Mouse (Mus musculus) c-Kit-positive CD71-positive TER-119-positive erythroid progenitor cells, embryonic 14.5 days (primary cell): Measurements from ENCODE around the gene Myo6.

Experiments used
- DNase-seq: peaks from one replicate; pipeline ENCODE4 v3.0.0-alpha.2; 2013; ENCODE audit warnings: low spot score

Gene Myo6

DNA sequence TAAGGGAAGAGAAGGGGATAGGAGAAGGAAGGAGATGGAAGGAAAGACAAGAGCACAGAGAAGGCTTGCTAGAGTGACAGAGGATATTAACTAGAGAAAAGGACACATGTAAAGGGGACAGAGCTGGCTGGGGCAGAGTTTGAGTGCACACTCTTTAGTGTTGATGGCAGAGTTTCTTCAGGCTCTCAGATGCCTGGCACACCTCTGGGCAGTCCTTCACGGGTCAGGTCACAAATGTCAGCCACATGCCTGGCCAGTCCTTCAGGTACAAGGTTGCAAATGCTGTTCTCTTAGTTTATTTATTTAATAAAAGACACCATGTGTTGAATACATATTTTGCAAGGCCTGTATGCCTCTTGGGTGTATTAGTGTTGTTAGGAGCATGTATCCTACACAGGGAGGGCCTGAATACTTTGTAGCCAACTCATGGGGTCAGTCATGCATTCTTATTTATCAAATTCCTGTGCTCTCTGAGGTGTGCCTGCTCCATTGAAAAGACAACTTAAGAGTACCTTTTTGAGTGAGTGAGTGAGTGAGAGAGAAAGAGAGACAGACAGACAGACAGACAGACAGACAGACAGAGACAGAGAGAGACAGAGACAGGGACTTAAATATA is 72.5 kb downstream of the Myo6 start:
- no peak for DNase-seq

DNA sequence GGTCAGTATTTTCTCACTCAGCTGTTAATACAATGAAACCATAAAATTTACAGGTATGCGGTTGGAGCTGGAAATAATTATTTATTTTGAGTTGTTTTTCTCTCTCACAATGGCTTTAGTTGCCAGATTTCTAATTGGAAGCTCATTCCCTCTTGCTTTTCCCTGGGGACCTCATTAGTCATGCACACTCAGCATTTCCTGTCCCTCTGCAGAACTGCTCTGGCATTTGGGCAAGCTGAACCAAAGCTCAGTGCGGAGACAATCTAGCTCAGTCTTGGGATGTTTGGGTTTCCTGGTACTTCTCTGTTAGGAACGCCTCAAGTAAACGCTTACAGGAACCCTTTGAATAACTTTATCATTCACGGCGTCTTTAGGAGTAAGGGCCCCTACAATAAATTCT is 76.9 kb downstream of the Myo6 start:
- no peak for DNase-seq

DNA sequence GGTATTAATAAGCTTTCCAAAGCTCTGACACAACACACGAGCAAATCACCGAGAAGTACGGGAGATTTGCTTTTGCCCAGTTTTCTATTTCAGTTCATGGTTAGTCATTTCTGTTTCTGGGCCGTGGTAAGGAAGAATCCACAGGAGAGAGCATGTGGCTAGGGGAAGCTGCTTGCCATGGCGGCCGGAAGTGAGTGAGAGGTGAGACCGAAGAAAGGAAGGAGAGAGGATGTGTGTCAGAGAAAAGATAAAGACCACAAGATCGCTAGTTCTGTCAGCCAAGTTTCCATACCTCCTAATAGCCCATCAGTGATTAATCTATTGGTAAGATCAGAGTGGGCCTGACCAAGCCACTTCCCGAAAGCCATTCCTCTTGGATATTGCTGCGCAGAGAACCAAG is 87.3 kb downstream of the Myo6 start:
- DNase-seq = no peak

DNA sequence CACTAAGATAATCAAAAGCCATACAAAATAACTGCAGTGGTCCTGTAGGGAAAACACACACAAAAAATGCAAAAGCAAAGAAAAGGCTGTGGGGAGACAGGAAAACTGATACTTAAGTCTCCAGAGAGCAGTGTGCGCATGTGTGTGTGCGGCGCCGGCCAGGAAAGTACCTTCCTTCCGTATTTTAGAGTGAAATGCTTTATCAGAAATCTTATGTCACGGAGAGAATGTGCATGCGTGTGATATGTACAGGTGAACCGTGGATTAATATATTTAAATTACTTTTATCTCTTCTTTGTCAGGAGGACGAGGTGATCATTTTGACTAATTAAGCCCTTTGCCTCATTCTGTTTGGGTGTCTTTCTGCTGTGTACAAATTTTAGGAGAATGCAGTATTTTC is 88.4 kb downstream of the Myo6 start:
- DNase-seq = peak; percentile 52

DNA sequence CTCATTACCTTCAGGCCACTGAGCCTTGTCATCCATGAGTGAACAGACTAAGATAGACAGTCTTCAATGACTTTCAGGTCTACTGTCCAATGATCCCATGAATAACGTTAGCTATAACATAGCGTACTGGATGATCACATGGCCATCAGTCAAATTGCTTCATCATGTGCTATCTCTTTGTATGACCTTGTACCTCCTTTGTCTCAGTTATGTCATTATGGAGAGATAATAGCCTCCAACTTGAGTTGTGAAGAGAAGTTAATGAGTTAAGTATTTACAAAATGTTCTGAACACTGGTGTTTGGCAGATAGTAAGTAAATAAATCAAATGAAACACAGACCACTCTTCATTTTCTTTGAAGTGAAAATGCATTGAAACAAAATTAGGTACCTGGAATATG is 91.7 kb downstream of the Myo6 start:
- no peak for DNase-seq

DNA sequence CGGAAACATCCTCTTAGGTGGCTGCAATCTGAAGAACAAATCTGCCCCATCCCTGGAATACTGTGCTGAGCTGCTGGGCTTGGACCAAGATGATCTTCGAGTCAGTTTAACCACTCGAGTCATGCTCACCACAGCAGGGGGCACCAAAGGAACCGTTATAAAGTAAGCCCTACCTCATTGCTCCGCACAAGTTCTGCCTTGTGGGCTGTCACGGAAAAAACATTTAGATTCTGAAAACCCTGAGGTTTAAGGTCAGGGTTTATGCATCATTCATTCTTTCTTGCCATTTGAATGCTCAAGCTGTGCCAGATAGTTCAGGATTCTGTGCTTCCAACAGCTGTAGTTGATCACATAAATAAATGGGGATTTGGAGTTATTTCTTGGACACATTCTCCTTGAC is 93.6 kb downstream of the Myo6 start:
- no peak for DNase-seq

DNA sequence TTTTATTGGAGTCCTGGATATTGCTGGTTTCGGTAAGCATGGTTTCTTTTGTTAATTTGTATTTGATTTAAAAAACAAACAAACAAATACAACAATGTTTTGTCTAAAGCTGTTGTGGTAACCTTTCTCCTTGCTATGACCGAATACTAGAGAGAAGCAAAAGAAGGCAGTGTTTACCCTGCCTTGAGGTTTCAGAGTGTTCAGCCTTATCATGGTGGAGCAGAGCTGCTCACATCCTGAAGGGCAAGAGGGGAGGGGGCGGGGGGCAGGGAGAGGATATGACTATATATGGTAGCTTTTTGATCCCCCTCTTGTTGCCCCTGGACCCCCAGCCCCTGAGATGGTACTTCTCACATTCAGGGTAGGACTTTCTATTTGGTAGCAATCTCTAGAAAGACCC is 96.1 kb downstream of the Myo6 start:
- no peak for DNase-seq

DNA sequence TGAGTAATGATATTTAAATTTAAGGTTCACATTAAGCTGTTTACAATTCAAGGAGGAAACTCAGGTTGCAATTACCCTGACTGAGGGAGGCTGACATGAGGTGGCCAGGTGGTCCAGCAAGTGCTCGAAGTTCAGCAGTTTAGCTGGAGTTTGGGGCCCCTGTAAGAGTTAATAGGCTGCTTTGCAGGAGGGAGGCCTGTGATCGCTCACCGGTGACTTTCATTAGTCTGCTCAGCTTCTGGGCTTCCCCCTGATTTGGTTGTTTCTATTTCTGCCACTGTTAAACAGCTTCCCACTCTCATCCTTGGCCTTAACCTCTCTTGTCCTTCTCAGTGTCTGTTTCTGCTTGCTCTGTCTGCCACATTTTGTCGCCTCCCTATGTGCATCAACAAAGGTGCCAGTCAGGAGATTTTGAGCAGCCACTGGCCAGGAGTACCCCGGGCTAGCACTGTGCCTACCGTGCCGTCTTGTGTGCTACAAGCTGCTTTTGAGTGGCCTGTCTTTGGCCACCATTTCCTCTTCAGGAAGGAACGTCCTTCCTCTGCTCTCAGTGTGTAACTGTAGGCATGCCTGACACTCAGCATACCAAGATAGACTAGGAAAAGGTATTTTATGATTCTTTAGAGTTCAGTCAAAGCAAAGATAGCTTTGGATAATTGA is 97.7 kb downstream of the Myo6 start:
- DNase-seq = no peak

DNA sequence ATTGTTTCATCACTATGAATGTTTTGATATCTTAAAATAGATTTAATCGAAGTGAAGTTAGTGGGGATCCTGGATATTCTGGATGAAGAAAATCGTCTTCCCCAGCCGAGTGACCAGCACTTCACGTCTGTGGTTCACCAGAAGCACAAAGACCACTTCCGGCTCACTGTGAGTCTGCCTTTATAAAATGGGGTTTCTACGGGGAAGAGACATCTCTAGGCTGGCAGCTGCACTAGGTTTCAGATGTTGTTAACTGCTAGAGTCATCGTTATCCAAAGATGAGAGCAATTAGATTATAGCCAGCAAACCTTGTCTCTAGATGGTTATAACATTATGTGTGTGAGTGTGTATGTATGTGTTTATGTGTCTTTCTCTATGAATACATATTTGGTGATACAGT is 101.3 kb downstream of the Myo6 start:
- DNase-seq = no peak

DNA sequence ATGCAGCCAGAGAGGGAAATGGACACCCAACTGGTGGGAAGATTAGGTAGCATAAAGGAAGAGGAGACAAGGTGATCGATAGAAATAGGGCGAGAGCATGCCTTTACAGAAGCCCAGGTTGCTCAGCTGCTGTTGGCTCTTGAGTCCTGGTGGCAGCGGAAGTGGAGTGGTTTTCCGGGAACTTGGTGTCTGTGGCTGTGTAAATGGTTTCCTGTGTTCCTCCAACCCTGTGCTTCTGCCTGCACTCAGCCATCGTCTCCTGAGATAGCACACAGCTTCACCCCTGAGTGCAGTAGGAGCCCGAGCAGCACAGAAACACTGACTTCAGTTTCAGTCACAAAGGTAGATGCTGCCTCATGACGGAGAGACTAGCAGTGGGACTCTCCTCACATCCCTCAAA is 101.7 kb downstream of the Myo6 start:
- no peak for DNase-seq

DNA sequence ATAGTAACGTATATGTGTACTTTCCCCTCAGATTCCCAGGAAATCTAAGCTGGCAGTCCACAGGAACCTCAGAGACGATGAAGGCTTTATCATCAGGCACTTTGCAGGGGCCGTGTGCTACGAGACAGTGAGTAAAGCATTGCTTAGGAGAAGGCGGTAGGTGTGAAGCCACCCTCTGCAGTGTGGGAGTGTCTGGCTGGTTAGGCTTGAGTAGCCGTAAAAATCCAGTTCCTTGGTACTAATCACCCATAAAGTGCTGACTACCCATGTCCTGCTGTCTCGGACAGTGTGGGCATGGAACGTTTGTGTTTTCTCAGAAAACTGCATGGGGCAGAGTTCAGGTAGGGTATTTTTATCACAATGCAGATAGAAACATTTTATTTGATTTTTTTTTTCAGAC is 104.8 kb downstream of the Myo6 start:
- DNase-seq = no peak

DNA sequence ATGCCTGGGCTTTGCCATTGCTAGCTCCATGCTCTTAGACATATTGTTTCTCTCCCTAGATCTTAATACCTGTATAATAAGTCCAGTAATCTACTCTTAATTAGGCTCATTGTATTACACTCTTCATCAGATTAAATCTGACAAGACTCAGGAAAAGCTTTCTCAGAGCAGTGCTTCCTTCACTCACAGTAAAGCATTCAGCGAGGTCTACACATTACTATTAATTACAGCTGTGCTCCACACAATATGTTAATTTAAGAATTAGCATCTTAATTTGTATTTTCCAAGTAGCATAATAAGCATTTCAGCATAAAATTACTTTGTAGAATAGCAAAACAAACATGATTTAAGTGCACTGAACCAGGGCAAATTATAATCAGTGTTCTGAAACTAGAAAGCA is 108.1 kb downstream of the Myo6 start:
- no peak for DNase-seq

DNA sequence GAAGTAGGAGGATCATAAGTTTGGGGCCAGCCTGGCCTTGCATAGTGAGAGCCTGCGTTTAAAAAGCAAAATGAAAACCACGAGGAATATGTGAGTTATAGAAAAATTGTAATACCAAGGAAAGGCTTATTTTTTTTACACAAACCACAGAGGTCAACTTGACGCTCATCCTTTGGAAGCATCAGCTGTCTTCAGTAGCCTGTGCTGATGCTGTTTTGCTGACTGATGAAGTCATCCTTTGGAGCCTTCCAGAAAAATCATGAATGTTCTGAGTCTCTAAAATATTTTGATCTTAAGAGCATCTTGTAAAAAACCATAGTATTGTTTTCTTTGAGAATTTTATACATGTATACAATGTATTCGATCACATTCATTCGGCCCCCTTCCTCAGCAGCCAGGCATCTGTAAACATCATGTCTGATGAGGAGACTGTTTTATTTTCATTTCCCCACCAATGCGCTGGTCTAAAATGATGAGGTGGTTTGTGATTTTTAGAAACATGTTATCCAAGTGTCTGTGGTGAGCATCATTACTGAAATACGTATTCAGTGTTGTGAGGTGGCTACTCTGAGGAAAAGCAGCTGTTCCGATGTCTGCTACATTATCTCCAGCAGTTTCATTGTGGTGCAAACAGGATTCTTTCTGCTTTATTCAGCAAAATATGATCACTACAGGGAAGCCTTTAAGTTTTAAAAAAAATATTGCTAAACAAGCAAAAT is 110.4 kb downstream of the Myo6 start:
- no peak for DNase-seq

DNA sequence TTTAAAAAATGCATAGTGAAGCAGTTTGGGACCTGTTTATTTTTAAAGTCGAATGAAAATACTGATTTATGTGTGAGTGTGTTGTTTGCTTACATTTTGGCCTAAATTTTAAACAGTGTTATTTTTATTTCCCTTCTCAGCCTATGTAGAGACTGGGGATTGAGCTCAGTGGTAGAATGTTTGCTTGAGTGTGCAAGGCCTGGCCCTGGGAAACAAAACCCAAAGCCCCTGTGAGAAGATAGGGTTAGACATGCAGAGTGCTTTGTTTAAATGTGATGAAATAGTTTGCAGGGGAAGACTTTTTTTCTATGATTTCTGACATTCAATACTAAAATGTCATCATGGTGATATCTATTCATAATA is 110.9 kb downstream of the Myo6 start:
- no peak for DNase-seq

DNA sequence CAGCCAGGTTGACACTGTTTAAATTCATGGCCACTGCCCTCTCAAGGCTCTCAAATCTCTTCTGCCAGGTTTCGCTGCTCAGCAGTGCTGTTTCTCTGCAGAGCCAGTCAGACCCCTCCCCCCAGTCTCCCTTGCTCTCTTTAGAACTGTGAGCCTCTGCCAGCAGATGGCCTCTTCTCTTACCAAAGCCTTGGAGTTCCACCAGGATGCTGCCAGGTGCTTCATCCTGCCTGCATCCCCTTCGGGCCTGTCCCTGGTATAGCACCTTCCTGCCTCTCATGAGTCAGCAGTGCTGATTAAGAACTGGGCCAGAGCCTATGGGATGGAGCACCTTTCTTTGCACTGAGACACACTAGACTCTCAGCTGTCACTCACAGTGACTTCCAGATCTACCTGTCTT is 112.3 kb downstream of the Myo6 start:
- no peak for DNase-seq

DNA sequence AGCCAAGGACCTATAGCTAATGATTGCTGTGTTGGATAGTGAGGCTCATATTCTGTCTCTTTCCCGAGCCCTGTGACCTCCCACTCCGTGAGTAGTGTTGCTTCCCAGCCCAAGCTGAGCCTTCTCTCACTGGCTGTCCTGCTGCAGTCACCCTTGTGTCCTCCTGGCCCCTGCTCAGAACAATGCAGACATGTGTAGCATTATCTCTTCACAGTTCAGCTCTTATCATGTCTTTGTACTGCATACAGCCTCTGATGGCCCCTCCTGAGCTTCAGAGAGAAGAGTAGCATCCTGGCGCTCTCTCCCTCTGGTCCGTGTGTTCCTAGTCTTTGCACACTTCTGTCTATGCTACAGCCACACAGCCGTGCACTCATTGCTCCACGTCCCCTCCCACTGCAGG is 112.9 kb downstream of the Myo6 start:
- no peak for DNase-seq

DNA sequence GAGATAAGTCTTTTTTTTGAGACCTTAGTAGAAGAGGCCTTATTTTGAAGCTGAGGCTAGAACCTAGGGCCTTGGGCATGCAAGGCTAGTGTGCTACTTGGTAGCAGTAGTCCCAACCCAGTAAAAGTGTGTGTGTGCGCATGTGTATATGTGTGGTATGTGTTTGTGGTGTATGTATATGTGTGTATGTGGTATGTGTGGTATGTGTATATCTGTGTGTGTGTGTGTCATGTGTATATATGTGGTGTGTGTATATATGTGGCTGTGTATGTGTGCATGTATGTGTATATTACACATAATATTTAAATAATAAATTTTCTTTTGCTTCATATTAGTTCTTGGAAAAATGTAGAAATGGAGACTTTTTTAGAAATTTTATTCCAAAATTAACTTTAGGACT is 115.9 kb downstream of the Myo6 start:
- DNase-seq = no peak

DNA sequence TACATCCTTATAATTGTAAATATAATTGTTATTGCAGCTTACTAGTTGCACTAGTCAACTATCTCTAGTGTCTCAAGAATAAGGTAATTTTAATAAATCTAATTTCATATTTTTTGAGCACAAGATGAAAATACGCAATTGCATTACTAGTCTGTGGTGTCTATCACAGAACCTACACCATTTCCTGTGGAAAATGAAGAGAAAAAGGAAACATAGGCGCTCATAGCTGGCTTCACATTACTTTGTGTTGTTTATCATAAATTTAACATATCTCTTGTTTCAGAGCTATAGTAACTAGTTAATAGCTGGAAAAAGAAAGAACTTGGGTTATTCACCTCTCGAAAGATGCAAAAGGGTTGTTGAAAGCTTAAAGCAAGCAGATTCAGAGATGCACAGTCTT is 117.6 kb downstream of the Myo6 start:
- no peak for DNase-seq

DNA sequence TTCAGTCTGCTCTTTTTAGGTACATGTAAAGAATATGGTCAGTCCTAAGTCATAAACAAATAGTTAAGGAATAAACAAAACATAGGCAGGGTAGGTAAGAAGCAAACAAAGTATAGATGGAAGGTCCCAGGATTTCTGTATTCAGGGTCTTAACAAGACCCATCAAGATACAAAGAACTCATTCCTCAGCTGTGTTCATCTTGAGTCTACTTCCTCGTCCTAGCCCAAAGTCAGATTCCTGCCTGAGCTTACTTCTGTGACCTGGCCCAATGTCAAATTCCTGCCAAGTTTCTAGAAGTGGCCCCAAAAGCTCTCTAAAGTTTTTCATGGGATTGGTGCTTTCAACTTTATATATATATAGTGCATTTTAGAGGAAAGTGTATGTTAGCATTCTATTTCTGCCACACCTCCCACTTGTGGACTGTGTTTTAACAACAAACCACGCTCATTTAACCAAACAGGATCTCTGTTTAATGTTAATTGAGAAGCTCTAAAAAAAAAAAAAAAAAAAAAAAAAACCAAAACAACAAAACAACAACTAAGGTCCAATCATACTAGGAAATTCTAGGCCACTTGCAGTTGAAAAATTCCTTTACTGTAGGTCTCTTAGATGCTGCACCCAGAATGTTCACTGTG is 119.8 kb downstream of the Myo6 start:
- no peak for DNase-seq

DNA sequence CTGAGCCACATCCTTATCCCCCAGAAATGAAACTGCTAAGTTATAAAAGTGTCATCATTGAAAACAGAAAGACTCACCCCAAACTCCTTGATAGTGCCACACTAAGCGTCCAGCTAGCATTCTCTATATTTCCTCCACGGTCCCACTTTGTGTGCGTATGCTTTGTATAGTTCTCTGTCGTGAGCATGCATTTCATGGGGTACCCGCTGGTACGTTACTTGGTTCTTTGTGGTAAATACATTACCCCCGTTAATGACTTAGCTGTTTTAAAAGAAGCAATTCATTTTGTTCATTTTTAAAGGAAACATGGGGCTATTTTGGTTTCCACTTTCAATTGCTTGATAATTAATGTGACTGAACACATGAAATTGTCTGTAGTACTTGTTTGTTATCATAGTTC is 122.0 kb downstream of the Myo6 start:
- no peak for DNase-seq

DNA sequence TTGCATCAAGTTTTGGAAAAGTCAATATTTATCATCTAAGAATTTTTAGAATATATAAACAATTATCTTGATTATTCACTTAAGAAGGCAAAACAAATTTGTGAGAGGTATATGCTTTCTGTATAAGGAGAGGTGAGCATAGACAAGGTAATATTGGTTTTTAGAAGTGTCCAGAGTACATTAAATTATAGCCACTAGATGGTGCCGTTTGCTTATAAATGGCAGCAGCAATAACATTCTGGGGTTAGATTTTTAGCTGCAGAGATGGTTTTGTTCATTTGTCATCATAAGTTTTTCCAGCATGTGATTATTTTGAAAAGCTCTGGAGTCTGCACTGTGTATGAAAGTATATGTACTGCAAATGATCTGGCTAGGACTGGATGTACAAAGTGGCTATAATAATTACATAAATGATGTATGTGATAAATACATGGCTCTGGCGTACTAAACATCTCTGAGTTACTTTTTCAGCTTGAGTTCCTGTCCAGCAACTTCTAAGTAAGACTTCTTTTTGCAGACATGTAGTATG is 128.3 kb downstream of the Myo6 start:
- DNase-seq = peak; percentile 3

DNA sequence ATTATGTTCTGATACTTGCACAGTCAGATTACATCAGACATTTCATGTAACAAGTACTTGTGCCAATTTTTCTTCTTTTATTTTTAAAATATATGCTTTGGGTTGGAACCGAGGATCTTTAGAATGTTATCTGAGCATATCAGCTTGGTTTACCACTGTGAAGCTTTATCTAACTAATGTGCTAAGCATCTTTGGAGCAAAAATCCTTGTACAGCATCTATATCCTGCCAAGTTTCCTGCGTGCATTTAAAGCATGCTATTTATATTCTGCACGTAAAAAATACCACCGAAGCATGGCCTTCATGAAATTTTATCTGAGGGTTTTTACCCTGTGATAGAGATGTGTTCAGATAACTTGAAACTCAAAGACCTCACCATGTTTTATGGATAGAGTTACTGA is 131.3 kb downstream of the Myo6 start:
- DNase-seq = no peak

DNA sequence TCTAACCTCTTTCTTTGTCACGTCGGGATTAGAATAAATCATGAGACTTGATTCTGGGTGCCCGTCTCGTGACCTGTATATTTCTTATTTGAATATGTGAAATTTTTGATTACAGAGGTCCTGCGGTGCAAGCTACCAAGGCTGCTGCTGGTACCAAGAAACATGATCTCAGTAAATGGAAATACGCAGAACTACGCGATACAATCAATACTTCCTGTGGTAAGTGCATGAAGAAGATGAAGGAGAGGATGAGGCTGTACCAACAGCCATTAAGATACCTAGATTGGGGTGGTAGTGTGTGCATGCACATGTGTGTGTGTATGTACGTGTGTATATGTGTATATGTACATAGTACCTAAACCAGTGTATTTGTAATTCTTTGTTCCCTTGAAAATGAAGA is 134.2 kb downstream of the Myo6 start:
- no peak for DNase-seq
